Mouse (Mus musculus): ENCODE measurements around the gene Usp48.

- TF ChIP-seq GATA1 (IDR thresholded peaks at IDR 0.05; ENCODE audit: borderline replicate concordance, low read length), result no peak
- no peak for TF ChIP-seq FLI1 (IDR thresholded peaks at IDR 0.05; ENCODE audit: low read length)
Measured at GRCm38 (mm10) chr4:137581815-137582214, 11.7 kb upstream of the Usp48 start.

All from megakaryocyte, embryonic 14.5 days (primary cell).